ENCODE assay signal across 8 mouse cellular contexts in the genomic region with DNA sequence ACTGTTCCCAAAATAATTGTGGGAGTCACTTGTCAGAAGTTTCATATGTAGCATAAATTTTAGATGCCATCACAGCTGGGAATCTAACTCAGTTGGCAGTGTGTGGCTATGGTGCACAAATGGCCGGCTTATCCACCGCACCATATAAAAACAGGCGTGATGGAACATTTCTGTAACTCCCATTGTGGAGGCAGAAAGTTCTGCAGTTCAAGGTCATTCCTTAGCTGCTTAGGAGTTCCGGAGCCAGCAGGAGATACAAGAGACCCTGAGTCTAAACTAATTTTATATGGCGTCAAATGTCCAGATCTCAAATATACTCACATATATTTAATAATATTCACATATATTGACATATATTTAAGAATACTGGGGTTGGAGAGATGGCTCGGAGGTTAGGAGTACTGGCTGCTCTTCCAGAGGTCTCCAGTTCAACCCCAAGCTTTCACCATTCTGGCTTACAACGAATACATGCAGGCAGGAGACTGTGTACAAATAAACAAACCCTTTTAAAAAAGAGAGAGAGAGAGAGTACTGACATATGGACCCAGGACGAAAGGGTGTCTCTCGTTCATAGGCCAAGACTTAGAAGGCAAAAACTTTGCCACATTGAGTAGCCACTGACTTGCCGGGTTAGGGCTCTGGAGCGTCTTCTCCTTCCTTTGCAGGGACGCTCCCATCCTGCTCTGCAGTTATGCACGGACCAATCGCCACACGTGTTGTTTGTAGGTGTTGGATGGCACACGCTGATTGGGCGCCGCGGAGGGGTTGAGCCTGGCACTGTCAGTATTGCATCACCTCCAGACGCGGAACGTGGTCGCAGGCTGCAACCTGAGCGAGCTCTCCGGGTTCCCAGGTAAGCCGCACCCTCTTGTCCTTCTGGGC. TPM values are rescaled to one million over a fixed set of nuclear protein-coding genes. Genes with fewer than 3 reads are reported as not detected.
DNase-seq lines count a peak whose midpoint lies in the region; ATAC-seq and TF ChIP-seq lines count a peak whose summit lies in the region.

A gene (plus strand): TSS at position 750 of the 882 bp plus-strand sequence.

- H3K79me3 ChIP-seq in C2C12 (ENCODE audit: low read depth): peaks cover 46% of the 10 kb centered on the region

- peak; percentile 60; the same call in 1 of the 2 replicates for TF ChIP-seq POLR2A in brain, embryonic 14.5 days (IDR thresholded peaks at IDR 0.05; ENCODE audit: borderline replicate concordance, extremely low read depth, insufficient read depth, insufficient read length, poor library complexity, severe bottlenecking)
- TF ChIP-seq POLR2A in liver, adult 2 months (IDR thresholded peaks at IDR 0.05; ENCODE audit: extremely low read depth, insufficient read depth, low read length): peak; percentile 1; the same call in 1 of the 2 replicates
- TF ChIP-seq POLR2A in myocyte (IDR thresholded peaks at IDR 0.05; ENCODE audit: insufficient read length, low read depth): peak; percentile 94

- peak within 1 kb of the TSS; percentile 89 for H3K4me3 ChIP-seq in C2C12 (ENCODE audit: insufficient read depth, poor library complexity, severe bottlenecking)
- peak within 1 kb of the TSS; percentile 91 for H3K4me3 ChIP-seq in erythroblast, embryonic 14.5 days (replicated peaks)
- peak within 1 kb of the TSS; percentile 86 for H3K4me3 ChIP-seq in heart, embryonic 11.5 days (ENCODE audit: low read depth, low read length)
- H3K4me3 ChIP-seq in kidney, embryonic 16.5 days (ENCODE audit: low read length): peak within 1 kb of the TSS; percentile 91
- H3K4me3 ChIP-seq in liver, adult 2 months (ENCODE audit: insufficient read depth, low read depth, low read length): peak within 1 kb of the TSS; percentile 75
- H3K4me3 ChIP-seq in myocyte: peak within 1 kb of the TSS; percentile 100

- ATAC-seq in heart, embryonic 11.5 days (replicated peaks; ENCODE audit: insufficient number of reproducible peaks, low FRiP score, low TSS enrichment): peak; percentile 100
- ATAC-seq in kidney, embryonic 16.5 days (ENCODE audit: low FRiP score, low TSS enrichment): peak; percentile 100

- peak within 1 kb of the TSS; percentile 88 for H3K9ac ChIP-seq in heart, embryonic 11.5 days (ENCODE audit: low read depth, low read length)
- peak within 1 kb of the TSS; percentile 79 for H3K9ac ChIP-seq in kidney, embryonic 16.5 days (replicated peaks; ENCODE audit: low read length)
- peak within 1 kb of the TSS; percentile 70 for H3K9ac ChIP-seq in liver, adult 2 months (ENCODE audit: low read depth, low read length)

- H3K27ac ChIP-seq in heart, embryonic 11.5 days (ENCODE audit: low read depth, low read length): peak within 1 kb of the TSS; percentile 72
- peak within 1 kb of the TSS; percentile 72 for H3K27ac ChIP-seq in kidney, embryonic 16.5 days (ENCODE audit: low read length)
- peak within 1 kb of the TSS; percentile 29 for H3K27ac ChIP-seq in liver, adult 2 months (replicated peaks; ENCODE audit: insufficient read depth, low read depth, low read length)

- H3K36me3 ChIP-seq in C2C12 (ENCODE audit: control insufficient read depth, insufficient read depth): peaks cover 38% of the 10 kb centered on the region
- peaks cover 58% of the 10 kb centered on the region for H3K36me3 ChIP-seq in erythroblast, embryonic 14.5 days (ENCODE audit: control insufficient read depth)
- H3K36me3 ChIP-seq in heart, embryonic 11.5 days (ENCODE audit: control insufficient read depth, insufficient read depth, low read length): peaks cover 2% of the 10 kb centered on the region; the same call in 1 of the 2 replicates
- H3K36me3 ChIP-seq in kidney, embryonic 16.5 days (ENCODE audit: insufficient read depth, low read length): peaks cover 8% of the 10 kb centered on the region; the same call in 1 of the 2 replicates
- H3K36me3 ChIP-seq in liver, adult 2 months (ENCODE audit: control insufficient read depth, insufficient read depth, low read length): peaks cover 15% of the 10 kb centered on the region
- H3K36me3 ChIP-seq in myocyte (ENCODE audit: control insufficient read depth, insufficient read depth): peaks cover 16% of the 10 kb centered on the region
- H3K36me3 ChIP-seq in splenic B cell, adult 2 months (ENCODE audit: control insufficient read depth, insufficient read depth, low read length, poor library complexity, severe bottlenecking): no peaks in the 10 kb centered on the region; the same call in 1 of the 2 replicates

- TF ChIP-seq CTCF in C2C12 (IDR thresholded peaks at IDR 0.05; ENCODE audit: control insufficient read depth, insufficient read depth, insufficient read length): no peak
- TF ChIP-seq CTCF in brain, embryonic 14.5 days (IDR thresholded peaks at IDR 0.05; ENCODE audit: borderline replicate concordance, extremely low read depth, insufficient read depth, insufficient read length): no peak
- TF ChIP-seq CTCF in liver, adult 2 months (IDR thresholded peaks at IDR 0.05; ENCODE audit: low read depth, low read length): no peak

- peaks cover 38% of the 10 kb centered on the region for H3K4me1 ChIP-seq in erythroblast, embryonic 14.5 days (ENCODE audit: control insufficient read depth)
- peaks cover 10% of the 10 kb centered on the region for H3K4me1 ChIP-seq in heart, embryonic 11.5 days (ENCODE audit: control insufficient read depth, insufficient read depth, low read length)
- H3K4me1 ChIP-seq in kidney, embryonic 16.5 days (ENCODE audit: insufficient read depth, low read length): peaks cover 16% of the 10 kb centered on the region
- H3K4me1 ChIP-seq in liver, adult 2 months (ENCODE audit: control insufficient read depth, insufficient read depth, low read length): peaks cover 4% of the 10 kb centered on the region; the same call in 1 of the 2 replicates

- H3ac ChIP-seq in C2C12 (ENCODE audit: control insufficient read depth, insufficient read length, low read depth) (peak within 1 kb of the TSS; percentile 72), myocyte (ENCODE audit: control insufficient read depth, insufficient read length) (peak within 1 kb of the TSS; percentile 44)

- peak within 1 kb of the TSS; percentile 87 for H3K4me2 ChIP-seq in heart, embryonic 11.5 days
- peak within 1 kb of the TSS; percentile 79 for H3K4me2 ChIP-seq in kidney, embryonic 16.5 days (replicated peaks; ENCODE audit: low read depth, low read length)
- peak within 1 kb of the TSS; percentile 88 for H3K4me2 ChIP-seq in myocyte (ENCODE audit: low read depth)

- H3K27me3 ChIP-seq in C2C12 (ENCODE audit: control insufficient read depth, insufficient read depth, insufficient read length): no peaks in the 10 kb centered on the region
- H3K27me3 ChIP-seq in erythroblast, embryonic 14.5 days (ENCODE audit: control insufficient read depth): no peaks in the 10 kb centered on the region
- H3K27me3 ChIP-seq in heart, embryonic 11.5 days (ENCODE audit: control insufficient read depth, insufficient read depth, low read length): no peaks in the 10 kb centered on the region
- H3K27me3 ChIP-seq in kidney, embryonic 16.5 days (ENCODE audit: insufficient read depth, low read length): no peaks in the 10 kb centered on the region
- no peaks in the 10 kb centered on the region for H3K27me3 ChIP-seq in liver, adult 2 months (ENCODE audit: control insufficient read depth, insufficient read depth, low read length)
- H3K27me3 ChIP-seq in myocyte (ENCODE audit: control insufficient read depth, insufficient read depth, insufficient read length): no peaks in the 10 kb centered on the region
- H3K27me3 ChIP-seq in splenic B cell, adult 2 months (ENCODE audit: control insufficient read depth, insufficient read depth, low read length, poor library complexity, severe bottlenecking): no peaks in the 10 kb centered on the region

- 4% methylated on average over 26 of the region's 26 CpGs for WGBS in heart, embryonic 11.5 days (ENCODE audit: insufficient replicate concordance)
- 5% methylated on average over 26 of the region's 26 CpGs for WGBS in kidney, embryonic 16.5 days
- WGBS in liver, adult 2 months: 3% methylated on average over 26 of the region's 26 CpGs

- no peaks in the 10 kb centered on the region for H3K9me3 ChIP-seq in erythroblast, embryonic 14.5 days (ENCODE audit: control insufficient read depth, low read length)
- H3K9me3 ChIP-seq in heart, embryonic 11.5 days (replicated peaks; ENCODE audit: control insufficient read depth, low read length): no peaks in the 10 kb centered on the region
- no peaks in the 10 kb centered on the region for H3K9me3 ChIP-seq in kidney, embryonic 16.5 days (ENCODE audit: low read length)

- DNase-seq in brain, embryonic 14.5 days (ENCODE audit: low read depth): peak; percentile 99
- DNase-seq in liver, adult 2 months (ENCODE audit: extremely low read depth, low read depth, low spot score): peak; percentile 96
- peak; percentile 98 for DNase-seq in splenic B cell, adult 2 months (ENCODE audit: low read depth, low spot score)

- peaks cover 49% of the 10 kb centered on the region for H3K79me2 ChIP-seq in C2C12 (ENCODE audit: control insufficient read depth, insufficient read depth)
- peaks cover 15% of the 10 kb centered on the region; the same call in 1 of the 2 replicates for H3K79me2 ChIP-seq in liver, adult 2 months (ENCODE audit: control insufficient read depth, insufficient read depth, low read length)
- H3K79me2 ChIP-seq in myocyte (ENCODE audit: control insufficient read depth, insufficient read depth): peaks cover 47% of the 10 kb centered on the region

TF ChIP-seq in C2C12, 6 proteins besides CTCF, POLR2A, EP300 and RAD21 (continues in another document):
- TF ChIP-seq FOSL1 (IDR thresholded peaks at IDR 0.05; ENCODE audit: insufficient read depth, low read length, poor library complexity, severe bottlenecking) (no peak), USF1 (IDR thresholded peaks at IDR 0.05; ENCODE audit: low read depth) (no peak), MYOD1 (IDR thresholded peaks at IDR 0.05; ENCODE audit: control insufficient read depth, insufficient read length, low read depth) (no peak), MYOG (IDR thresholded peaks at IDR 0.05; ENCODE audit: control insufficient read depth, extremely low read depth, insufficient read length) (no peak)

TF ChIP-seq in myocyte, 11 proteins besides CTCF, POLR2A, EP300 and RAD21 (continues in another document):
- TF ChIP-seq TCF3 (IDR thresholded peaks at IDR 0.05; ENCODE audit: insufficient read length, low read depth): no peak
- TF ChIP-seq SRF (IDR thresholded peaks at IDR 0.05; ENCODE audit: control insufficient read depth, insufficient read length, low read depth): peak; percentile 78
- TF ChIP-seq POLR2AphosphoS2 (IDR thresholded peaks at IDR 0.05; ENCODE audit: insufficient read length, low read depth): peak; percentile 96
- TF ChIP-seq TCF12 (IDR thresholded peaks at IDR 0.05; ENCODE audit: insufficient read depth, poor library complexity, severe bottlenecking): no peak
- TF ChIP-seq MAX (IDR thresholded peaks at IDR 0.05; ENCODE audit: low read depth): peak; percentile 98

RNA-seq across cellular contexts. Expression of the gene that starts here (rescaled TPM):
- 58.7 TPM for polyA plus RNA-seq in C2C12 (2012; fragmentation: generic; extraction: Trizol)
- 41.9 and 48.7 TPM in 2 replicates for polyA plus RNA-seq in brain, embryonic 14.5 days (2012; rRNA removed)
- 1.2 and 2.1 TPM in 2 replicates for polyA plus RNA-seq in erythroblast, embryonic 14.5 days (2012)
- 69.6 and 78.1 TPM in 2 replicates for polyA plus RNA-seq in heart, embryonic 11.5 days (2014; fragmentation: Nextera tagmentation; extraction: Ambion mirVana)
- polyA plus RNA-seq in kidney, embryonic 16.5 days (2015; fragmentation: Nextera tagmentation; extraction: Ambion mirVana): 79.2 and 87.0 TPM in 2 replicates
- 15.9 and 22.4 TPM in 2 replicates for total RNA-seq in liver, adult 2 months (2014; rRNA removed)
- 12.9 and 13.5 TPM in 2 replicates for polyA plus RNA-seq in liver, adult 2 months (2012; rRNA removed)
- 128 TPM for polyA plus RNA-seq in myocyte (2012; fragmentation: generic; extraction: Trizol)

Comparison
In these comparisons a context has a peak if more than half of its experiments do, and no peak if none do; other contexts are left out.
1. Peak in every context shown above with its lines: DNase-seq, ATAC-seq, H3K4me3 ChIP-seq and H3K27ac ChIP-seq.
2. POLR2A ChIP-seq: peak in every context shown above with its lines; median percentile 94 in myocyte; 60 in brain, embryonic 14.5 days; 1 in liver, adult 2 months.